Mouse (Mus musculus): ENCODE results near the gene Gm44503.

- TF ChIP-seq POLR2A (IDR thresholded peaks at IDR 0.05; ENCODE audit: borderline replicate concordance, extremely low read depth, low read depth, low read length): no peak
- no peak for TF ChIP-seq CTCF (IDR thresholded peaks at IDR 0.05; ENCODE audit: insufficient read depth, low read length)
These were observed 81.4 kb downstream of the Gm44503 start, which contains the start of gene Pigb for GRCm38 (mm10) chr9:73040080-73040479.
